9 mouse cellular contexts compared by ENCODE assay signal in genomic region chr6:81434745-81435144, GRCm38 (mm10).
A peak's percentile ranks its signal among the peaks of the same experiment; 100 is the strongest.
ATAC-seq and TF ChIP-seq lines count a peak whose summit lies in the region.
"Had no signal": no experiment of that assay in that cellular context is flagged by ENCODE, and none has a peak within 500 bp of the region (broad histone marks: within the 10 kb centered on the region; RNA-seq: fewer than 3 reads in every experiment).

No protein-coding gene starts in this region.

- no peak overlapping the region for H3K27ac ChIP-seq in intestine, embryonic 15.5 days
- H3K27ac ChIP-seq in intestine, postnatal 0 days (ENCODE audit: low read depth, low read length), result no peak overlapping the region
- H3K27ac ChIP-seq in intestine, embryonic 16.5 days (ENCODE audit: low read length), result no peak overlapping the region
- no peak overlapping the region for H3K27ac ChIP-seq in forebrain, embryonic 13.5 days

- WGBS in intestine, embryonic 15.5 days, result 41% methylated on average over 6 of the region's 6 CpGs
- WGBS in intestine, postnatal 0 days, result 34% methylated on average over 6 of the region's 6 CpGs
- WGBS in intestine, embryonic 16.5 days, result 44% methylated on average over 6 of the region's 6 CpGs
- WGBS in forebrain, embryonic 13.5 days, result 95% methylated on average over 6 of the region's 6 CpGs

- no peaks in the 10 kb centered on the region for H3K9me3 ChIP-seq in intestine, embryonic 15.5 days
- H3K9me3 ChIP-seq in intestine, postnatal 0 days (ENCODE audit: control insufficient read depth), result no peaks in the 10 kb centered on the region
- no peaks in the 10 kb centered on the region for H3K9me3 ChIP-seq in intestine, embryonic 16.5 days (ENCODE audit: control insufficient read depth, low read length)
- no peaks in the 10 kb centered on the region for H3K9me3 ChIP-seq in forebrain, embryonic 13.5 days (replicated peaks)

- H3K4me3 ChIP-seq in intestine, embryonic 15.5 days (replicated peaks), result no peak overlapping the region
- no peak overlapping the region for H3K4me3 ChIP-seq in intestine, postnatal 0 days (ENCODE audit: low read depth, low read length)
- H3K4me3 ChIP-seq in intestine, embryonic 16.5 days (ENCODE audit: low read length), result no peak overlapping the region
- no peak overlapping the region for H3K4me3 ChIP-seq in forebrain, embryonic 13.5 days

- H3K27me3 ChIP-seq in intestine, embryonic 15.5 days (replicated peaks), result no peaks in the 10 kb centered on the region
- H3K27me3 ChIP-seq in intestine, postnatal 0 days (replicated peaks; ENCODE audit: control insufficient read depth, insufficient read depth, low read length), result no peaks in the 10 kb centered on the region
- no peaks in the 10 kb centered on the region for H3K27me3 ChIP-seq in intestine, embryonic 16.5 days (replicated peaks; ENCODE audit: control insufficient read depth, insufficient read depth, low read length)
- H3K27me3 ChIP-seq in forebrain, embryonic 13.5 days, result no peaks in the 10 kb centered on the region
- H3K27me3 ChIP-seq: CH12.LX, Patski had no signal

- no peak for TF ChIP-seq CTCF in intestine, postnatal 0 days (IDR thresholded peaks at IDR 0.05; ENCODE audit: low read depth)

- H3K9ac ChIP-seq in intestine, embryonic 15.5 days, result no peak overlapping the region
- no peak overlapping the region for H3K9ac ChIP-seq in intestine, postnatal 0 days (ENCODE audit: low read depth, low read length)
- no peak overlapping the region for H3K9ac ChIP-seq in intestine, embryonic 16.5 days (ENCODE audit: low read depth, low read length)
- H3K9ac ChIP-seq in forebrain, embryonic 13.5 days, result no peak overlapping the region

- ATAC-seq in intestine, embryonic 15.5 days, result peak; percentile 51; the same call in 1 of the 2 replicates
- ATAC-seq in intestine, postnatal 0 days, result no peak
- ATAC-seq in intestine, embryonic 16.5 days, result peak; percentile 81
- no peak for ATAC-seq in forebrain, embryonic 13.5 days
- ATAC-seq: activated CD4-positive, CD25-positive, alpha-beta regulatory T cell, adult 4 months; CD4-positive, CD25-positive, alpha-beta regulatory T cell, adult 4 months; Patski had no signal

- H3K4me1 ChIP-seq in intestine, embryonic 15.5 days (replicated peaks), result no peaks in the 10 kb centered on the region
- H3K4me1 ChIP-seq in intestine, postnatal 0 days (replicated peaks; ENCODE audit: control insufficient read depth, insufficient read depth, low read length), result no peaks in the 10 kb centered on the region
- H3K4me1 ChIP-seq in intestine, embryonic 16.5 days (ENCODE audit: control insufficient read depth, insufficient read depth, low read length), result no peaks in the 10 kb centered on the region
- no peaks in the 10 kb centered on the region for H3K4me1 ChIP-seq in forebrain, embryonic 13.5 days

- no peaks in the 10 kb centered on the region for H3K36me3 ChIP-seq in intestine, embryonic 15.5 days
- no peaks in the 10 kb centered on the region for H3K36me3 ChIP-seq in intestine, postnatal 0 days (ENCODE audit: control insufficient read depth, insufficient read depth)
- H3K36me3 ChIP-seq in intestine, embryonic 16.5 days (ENCODE audit: control insufficient read depth, insufficient read depth, low read length), result no peaks in the 10 kb centered on the region
- no peaks in the 10 kb centered on the region for H3K36me3 ChIP-seq in forebrain, embryonic 13.5 days (ENCODE audit: poor library complexity, severe bottlenecking)
- H3K36me3 ChIP-seq: G1E had no signal

- no peak overlapping the region for H3K4me2 ChIP-seq in intestine, embryonic 15.5 days (replicated peaks)
- no peak overlapping the region for H3K4me2 ChIP-seq in intestine, postnatal 0 days (replicated peaks; ENCODE audit: low read depth)
- H3K4me2 ChIP-seq in intestine, embryonic 16.5 days (ENCODE audit: low read depth, low read length), result no peak overlapping the region
- no peak overlapping the region for H3K4me2 ChIP-seq in forebrain, embryonic 13.5 days

Comparison
In these comparisons a context has a peak if more than half of its experiments do, and no peak if none do; other contexts are left out.
1. ATAC-seq: peak in intestine, embryonic 15.5 days (single experiment) and intestine, embryonic 16.5 days (single experiment); none in intestine, postnatal 0 days (single experiment) and forebrain, embryonic 13.5 days (single experiment).